Mouse (Mus musculus): ENCODE data around the gene Zfy1.
"Not testable (repeated sequence)": the region's sequence is repeated elsewhere in the genome, so short reads cannot be mapped to it uniquely, and the experiment has no call there.

Gene Zfy1

DNA sequence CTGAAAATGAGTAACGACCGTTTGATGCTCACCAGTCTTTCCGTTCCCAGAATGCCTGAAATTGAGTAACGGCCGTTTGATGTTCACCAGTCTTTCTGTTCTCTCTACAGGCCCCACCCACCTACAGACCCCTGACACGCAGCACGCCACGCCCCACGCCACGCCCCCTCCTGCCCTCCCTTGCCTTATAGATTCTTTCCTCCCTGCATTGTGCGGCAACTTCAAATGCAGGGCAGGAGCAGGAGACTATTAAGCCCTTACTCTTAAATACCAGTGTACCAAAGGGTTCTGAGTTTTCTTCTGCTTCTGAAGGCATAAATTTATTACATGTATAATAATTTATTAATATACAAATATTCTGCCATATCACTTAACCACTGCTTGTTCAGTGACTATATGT, at the start of gene Zfy1:
Zfy1 (minus strand) TSS at position 101 of the 400 bp plus-strand sequence.
- not testable (repeated sequence) for DNase-seq

DNA sequence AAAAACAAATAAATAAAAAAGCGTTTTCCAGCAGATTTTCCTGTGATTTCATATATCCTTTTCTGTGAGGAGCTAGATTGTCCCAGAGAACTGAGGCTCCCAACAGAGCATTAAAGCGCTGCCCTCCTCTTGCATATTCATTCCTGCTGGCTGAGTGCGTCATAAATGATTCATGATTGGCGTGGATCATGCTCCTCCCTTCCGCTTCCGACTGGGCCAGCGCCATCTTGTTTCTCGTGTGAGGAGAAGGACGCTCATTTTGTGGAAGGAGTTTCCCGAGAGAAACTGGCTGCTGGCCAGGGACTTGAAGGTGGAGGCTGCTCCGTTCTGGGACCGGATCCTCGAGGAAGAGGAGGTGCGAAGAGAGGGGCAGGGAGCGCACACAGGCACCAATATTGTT, 21.2 kb upstream of the Zfy1 start, which contains the start of gene Uba1y:
Uba1y (plus strand) TSS at position 254 of the 400 bp plus-strand sequence.
- no peak for DNase-seq

- DNase-seq = peak; percentile 51
Observed at GRCm38 (mm10) chrY:808991-809661, 11.9 kb upstream of the Zfy1 start.
